Mouse (Mus musculus) embryonic facial prominence, embryonic 14.5 days (tissue): ENCODE measurements around the gene Rbfox3. TPM values are rescaled to one million over a fixed set of nuclear protein-coding genes. Genes with fewer than 3 reads are reported as not detected.

Source experiments
- ATAC-seq: fragments of 200-750 bp; cut with Nextera tagmentation; 2 replicates; pipeline ENCODE4 v1.8.0; 2017; ENCODE audit warnings: low read depth, moderate number of reproducible peaks, moderate TSS enrichment
- DNase-seq: peaks from one replicate; pipeline ENCODE4 v3.0.0-alpha.2; 2015; ENCODE audit warnings: low spot score
- H3K27ac ChIP-seq: fragments of 300-500 bp; sonication (generic); replicated peaks from 2 replicates; pipeline ENCODE4 v1.5.1; 2014; ENCODE audit warnings: low read depth, mild to moderate bottlenecking, low read length, moderate library complexity
- H3K27me3 ChIP-seq: fragments of 300-500 bp; sonication (generic); replicated peaks from 2 replicates; pipeline ENCODE4 v1.6.1; 2014; ENCODE audit warnings: low read length; ENCODE audit not compliant: control insufficient read depth, insufficient read depth
- H3K36me3 ChIP-seq: fragments of 300-500 bp; sonication (generic); 2 replicates; pipeline ENCODE4 v1.6.1; 2014; ENCODE audit warnings: low read length, mixed read lengths; ENCODE audit not compliant: control insufficient read depth, insufficient read depth
- H3K4me1 ChIP-seq: fragments of 300-500 bp; sonication (generic); 2 replicates; pipeline ENCODE4 v1.6.1; 2014; ENCODE audit warnings: antibody characterized with exemption, low read length; ENCODE audit not compliant: control insufficient read depth, insufficient read depth
- H3K4me2 ChIP-seq: fragments of 300-500 bp; sonication (generic); 2 replicates; pipeline ENCODE4 v1.6.1; 2014; ENCODE audit warnings: low read depth, mild to moderate bottlenecking, low read length, moderate library complexity, mixed read lengths
- H3K4me3 ChIP-seq: fragments of 300-500 bp; sonication (generic); 2 replicates; pipeline ENCODE4 v1.5.1; 2014; ENCODE audit warnings: low read depth, mild to moderate bottlenecking, low read length
- H3K9ac ChIP-seq: fragments of 300-500 bp; sonication (generic); 2 replicates; pipeline ENCODE4 v1.6.1; 2014; ENCODE audit warnings: low read depth, mild to moderate bottlenecking, low read length, moderate library complexity, mixed read lengths
- H3K9me3 ChIP-seq: fragments of 300-500 bp; sonication (generic); 2 replicates; pipeline ENCODE4 v1.6.1; 2016; ENCODE audit warnings: low read length; ENCODE audit not compliant: control insufficient read depth
- WGBS: fragments of 180-500 bp; shearing (Covaris S2); extraction: QIAGEN DNeasy Blood & Tissue Kit; methylation state at CpG from one replicate; pipeline ENCODE4 v1.1.7; 2014; 5-methylcytosine and 5-hydroxymethylcytosine counted together
- polyA plus RNA-seq: library from polyadenylated mRNA; unstranded; fragments of >200 nt; fragmentation: Nextera tagmentation; extraction: Ambion mirVana; gene quantifications from 2 replicates; pipeline ENCODE4 v1.2.1, GENCODE M21; 2014

The Rbfox3 gene
- polyA plus RNA-seq, 1 experiment from 2014 or later = 3.4 TPM

DNA sequence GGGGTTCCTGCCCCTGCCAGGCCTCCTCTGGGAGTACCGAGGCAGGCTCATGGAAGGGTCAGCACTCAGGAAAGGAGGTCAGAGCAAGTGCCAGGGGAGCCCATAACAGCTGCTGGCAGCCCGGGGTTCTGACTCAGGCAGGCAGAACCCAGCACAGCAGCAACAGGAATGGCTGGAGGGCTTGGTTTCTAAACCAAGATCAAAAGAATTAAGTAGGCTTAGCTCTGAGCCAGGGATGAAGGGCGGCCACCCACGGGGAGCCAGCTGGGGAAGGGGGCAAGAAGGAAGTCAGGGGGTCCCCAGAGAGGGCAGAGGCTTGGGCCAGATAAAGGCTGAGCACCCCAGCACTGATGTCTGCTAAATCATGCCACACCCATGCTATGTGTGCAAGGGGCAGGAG is 356.9 kb downstream of the Rbfox3 start:
- H3K27me3 ChIP-seq = no peaks in the 10 kb centered on the region
- no peak for DNase-seq

GRCm38 (mm10) chr11:118553926-118554325 is 357.5 kb downstream of the Rbfox3 start:
- no peaks in the 10 kb centered on the region for H3K9me3 ChIP-seq
- no peak for ATAC-seq
- H3K4me3 ChIP-seq = no peak overlapping the region
- no peak for DNase-seq
- H3K4me2 ChIP-seq = no peak overlapping the region
- no peaks in the 10 kb centered on the region for H3K27me3 ChIP-seq
- no peak overlapping the region for H3K9ac ChIP-seq
- no peak overlapping the region for H3K27ac ChIP-seq
- H3K4me1 ChIP-seq = no peaks in the 10 kb centered on the region
- H3K36me3 ChIP-seq = no peaks in the 10 kb centered on the region
- 21% methylated on average over 4 of the region's 4 CpGs for WGBS

More for the DNA sequence above, 356.9 kb downstream of the Rbfox3 start:
- Histone ChIP-seq H3K4me1 (no peaks in the 10 kb centered on the region), H3K9ac (no peak overlapping the region), H3K9me3 (no peaks in the 10 kb centered on the region), H3K27ac (no peak overlapping the region), H3K4me2 (no peak overlapping the region), H3K4me3 (no peak overlapping the region), H3K36me3 (no peaks in the 10 kb centered on the region)
- no peak for ATAC-seq
- WGBS = 5% methylated on average over 4 of the region's 4 CpGs

DNA sequence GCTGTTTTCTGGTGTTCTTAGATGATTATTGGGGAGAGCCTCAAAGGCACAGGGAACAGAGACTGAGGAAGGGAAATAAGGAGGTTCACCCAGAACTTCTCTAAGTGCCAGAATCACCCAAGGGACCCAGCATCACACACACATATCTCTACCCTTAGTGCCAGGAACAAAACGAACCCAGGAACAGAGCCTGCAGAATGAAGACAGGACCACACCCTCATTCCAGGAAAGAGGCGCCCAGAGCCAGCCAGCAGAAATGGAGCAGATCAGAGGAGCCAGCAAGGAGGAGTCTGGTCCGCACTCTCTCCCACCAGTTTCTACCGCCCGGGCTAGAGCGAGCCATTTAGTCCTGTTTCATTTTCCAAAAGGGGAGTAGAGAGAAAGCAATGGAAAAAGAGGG is 358.4 kb downstream of the Rbfox3 start:
- no peak for ATAC-seq
- 35% methylated on average over 6 of the region's 6 CpGs for WGBS
- H3K27ac ChIP-seq = no peak overlapping the region
- no peak overlapping the region for H3K4me3 ChIP-seq
- no peaks in the 10 kb centered on the region for H3K27me3 ChIP-seq
- H3K36me3 ChIP-seq = no peaks in the 10 kb centered on the region
- H3K4me1 ChIP-seq = no peaks in the 10 kb centered on the region
- DNase-seq = no peak
- no peak overlapping the region for H3K9ac ChIP-seq
- H3K4me2 ChIP-seq = no peak overlapping the region
- H3K9me3 ChIP-seq = no peaks in the 10 kb centered on the region

GRCm38 (mm10) chr11:118552478-118552877 is 358.9 kb downstream of the Rbfox3 start:
- Histone ChIP-seq H3K9ac (no peak overlapping the region), H3K27me3 (no peaks in the 10 kb centered on the region), H3K9me3 (no peaks in the 10 kb centered on the region), H3K4me3 (no peak overlapping the region), H3K4me1 (no peaks in the 10 kb centered on the region), H3K36me3 (no peaks in the 10 kb centered on the region), H3K4me2 (no peak overlapping the region), H3K27ac (no peak overlapping the region)
- ATAC-seq = no peak
- WGBS = 56% methylated on average over 3 of the region's 4 CpGs
- no peak for DNase-seq

GRCm38 (mm10) chr11:118551705-118552104 is 359.7 kb downstream of the Rbfox3 start:
- Histone ChIP-seq H3K27me3 (no peaks in the 10 kb centered on the region), H3K9me3 (no peaks in the 10 kb centered on the region), H3K27ac (no peak overlapping the region), H3K9ac (no peak overlapping the region), H3K4me3 (no peak overlapping the region), H3K4me2 (no peak overlapping the region), H3K4me1 (no peaks in the 10 kb centered on the region), H3K36me3 (no peaks in the 10 kb centered on the region)
- no peak for DNase-seq
- ATAC-seq = no peak
- WGBS = 40% methylated on average over 3 of the region's 3 CpGs

DNA sequence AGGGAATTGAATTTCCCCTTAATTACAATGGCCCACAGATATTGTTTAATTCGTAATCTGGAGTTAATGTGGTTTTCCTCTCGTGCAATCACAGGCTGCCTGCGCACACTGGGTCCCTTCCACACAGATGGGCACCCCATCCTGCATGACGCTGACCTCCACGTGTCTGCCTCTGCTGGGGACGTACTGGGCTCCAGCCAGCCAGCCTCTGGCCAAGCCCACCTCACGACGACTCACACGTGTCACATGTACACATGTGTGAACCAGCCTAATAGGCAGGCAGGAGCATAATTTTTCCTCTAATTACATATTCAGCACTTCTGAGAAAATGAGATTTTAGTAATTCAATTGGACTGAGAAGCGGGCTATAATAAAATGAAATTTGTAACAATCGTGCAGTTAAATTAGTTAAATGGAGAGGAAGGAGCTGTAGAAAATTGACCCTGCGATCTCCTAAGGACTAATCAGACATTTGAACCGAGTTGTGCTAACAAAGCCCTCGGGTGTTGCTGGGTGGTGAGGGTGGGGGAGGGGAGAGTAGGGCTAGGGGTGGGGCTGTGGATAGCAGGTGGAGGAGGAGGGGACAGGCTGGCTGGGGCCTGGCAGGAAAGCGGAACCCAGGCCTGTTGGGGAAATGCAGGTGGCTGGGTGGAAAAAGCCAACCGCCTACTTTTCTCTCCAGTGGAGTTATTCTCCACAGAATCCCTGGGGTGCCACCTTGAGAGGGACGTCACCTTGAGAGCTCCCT is 360.4 kb downstream of the Rbfox3 start:
- H3K4me2 ChIP-seq = no peak overlapping the region
- no peaks in the 10 kb centered on the region for H3K4me1 ChIP-seq
- no peak overlapping the region for H3K9ac ChIP-seq
- H3K27ac ChIP-seq = no peak overlapping the region
- no peak overlapping the region for H3K4me3 ChIP-seq
- H3K27me3 ChIP-seq = no peaks in the 10 kb centered on the region
- ATAC-seq = peak; percentile 65
- 25% methylated on average over 16 of the region's 17 CpGs for WGBS
- no peaks in the 10 kb centered on the region for H3K36me3 ChIP-seq
- no peaks in the 10 kb centered on the region for H3K9me3 ChIP-seq
- peak; percentile 35 for DNase-seq

- Histone ChIP-seq H3K36me3 (no peaks in the 10 kb centered on the region), H3K4me3 (no peak overlapping the region), H3K27ac (no peak overlapping the region), H3K4me1 (no peaks in the 10 kb centered on the region), H3K9ac (no peak overlapping the region), H3K27me3 (no peaks in the 10 kb centered on the region), H3K4me2 (no peak overlapping the region), H3K9me3 (no peaks in the 10 kb centered on the region)
- DNase-seq = no peak
- no peak for ATAC-seq
- 80% methylated on average over 9 of the region's 9 CpGs for WGBS
These were observed 363.2 kb downstream of the Rbfox3 start for GRCm38 (mm10) chr11:118548242-118548641.

DNA sequence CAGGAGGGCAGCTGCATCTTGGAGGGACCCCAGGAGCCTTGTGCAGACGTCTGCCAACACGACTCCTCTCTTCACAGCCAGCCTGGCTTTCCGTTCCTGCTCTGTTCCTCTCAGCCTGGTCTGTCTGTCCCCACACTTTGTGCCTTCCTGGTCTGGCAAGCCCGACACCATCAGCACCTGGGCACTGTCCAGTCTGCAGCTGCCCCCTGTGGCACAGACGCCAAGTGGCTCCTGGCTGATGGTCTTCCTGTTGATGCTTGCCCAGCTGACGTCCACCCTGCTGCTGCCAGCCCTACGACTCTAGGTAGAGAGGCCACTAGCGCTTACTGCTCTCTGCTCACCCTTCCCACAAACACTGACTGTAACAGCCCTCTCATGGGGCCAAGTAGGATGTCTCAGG is 365.1 kb downstream of the Rbfox3 start:
- ATAC-seq = no peak
- H3K4me3 ChIP-seq = no peak overlapping the region
- no peak for DNase-seq
- H3K36me3 ChIP-seq = no peaks in the 10 kb centered on the region
- WGBS = 70% methylated on average over 8 of the region's 8 CpGs
- no peak overlapping the region for H3K4me2 ChIP-seq
- no peak overlapping the region for H3K9ac ChIP-seq
- no peaks in the 10 kb centered on the region for H3K4me1 ChIP-seq
- no peak overlapping the region for H3K27ac ChIP-seq
- no peaks in the 10 kb centered on the region for H3K9me3 ChIP-seq
- no peaks in the 10 kb centered on the region for H3K27me3 ChIP-seq

- H3K4me2 ChIP-seq = no peak overlapping the region
- WGBS = 37% methylated on average over 4 of the region's 4 CpGs
- ATAC-seq (no peak), DNase-seq (no peak)
- H3K9me3 ChIP-seq = no peaks in the 10 kb centered on the region
- H3K27me3 ChIP-seq = no peaks in the 10 kb centered on the region
- H3K27ac ChIP-seq = no peak overlapping the region
- no peak overlapping the region for H3K9ac ChIP-seq
- no peak overlapping the region for H3K4me3 ChIP-seq
- no peaks in the 10 kb centered on the region for H3K4me1 ChIP-seq
- no peaks in the 10 kb centered on the region for H3K36me3 ChIP-seq
These were observed 365.7 kb downstream of the Rbfox3 start for GRCm38 (mm10) chr11:118545690-118546089.
